Mouse (Mus musculus) left cerebral cortex, adult 18-20 months (tissue): ENCODE results near the gene Gm21897. TPM values are rescaled to one million over a fixed set of nuclear protein-coding genes. Genes with fewer than 3 reads are reported as not detected.
"Not testable (repeated sequence)": the region's sequence is repeated elsewhere in the genome, so short reads cannot be mapped to it uniquely, and the experiment has no call there.

ENCODE experiments used
- DNase-seq, 2 experiments: peaks; one replicate each; pipeline ENCODE4 v3.0.0; 2021 to 2022; ENCODE audit warnings: low spot score in 2 of 2, mixed read lengths in 1 of 2
- long read RNA-seq, 2 experiments: library from polyadenylated mRNA; stranded (forward); transcript quantifications; one replicate each; pipeline ENCODE4 v2.0.0; 2021
- total RNA-seq, 2 experiments: library from RNA; stranded (reverse); gene quantifications; 2 replicates each; pipeline ENCODE4 v1.2.3; 2021

The Gm21897 gene
- not detected for total RNA-seq
- long read RNA-seq, experiment 1, result 0 reads
- long read RNA-seq, experiment 2, result 0 reads

- DNase-seq, result not testable (repeated sequence)
Measured at GRCm38 (mm10) chr16:15317158-15317557, at the start of gene Gm21897. TSS of gene Gm21897 (plus strand) at chr16:15317458.

DNA sequence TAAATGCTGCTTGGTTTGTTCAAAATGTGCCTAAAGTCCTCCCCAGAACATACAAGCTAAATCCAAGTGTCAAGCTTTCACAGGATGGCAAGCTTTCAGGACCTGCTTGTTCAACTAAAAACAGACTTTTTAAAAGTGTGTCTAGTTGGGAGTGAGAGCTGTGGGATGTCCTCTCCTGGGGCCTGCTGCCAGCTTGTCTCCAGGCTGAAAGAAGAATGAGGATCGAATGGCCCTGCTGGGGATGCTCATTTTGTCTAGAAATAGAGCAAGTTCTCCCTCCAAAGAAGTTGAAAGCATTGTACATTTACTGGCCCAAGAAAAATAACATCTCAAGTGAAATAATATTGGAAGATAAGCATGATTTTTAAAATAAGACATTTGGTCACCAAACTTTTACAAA, 45.0 kb upstream of the Gm21897 start:
- DNase-seq, result no peak

- DNase-seq, result no peak
Measured at GRCm38 (mm10) chr16:15277461-15277860, 39.8 kb upstream of the Gm21897 start.

DNA sequence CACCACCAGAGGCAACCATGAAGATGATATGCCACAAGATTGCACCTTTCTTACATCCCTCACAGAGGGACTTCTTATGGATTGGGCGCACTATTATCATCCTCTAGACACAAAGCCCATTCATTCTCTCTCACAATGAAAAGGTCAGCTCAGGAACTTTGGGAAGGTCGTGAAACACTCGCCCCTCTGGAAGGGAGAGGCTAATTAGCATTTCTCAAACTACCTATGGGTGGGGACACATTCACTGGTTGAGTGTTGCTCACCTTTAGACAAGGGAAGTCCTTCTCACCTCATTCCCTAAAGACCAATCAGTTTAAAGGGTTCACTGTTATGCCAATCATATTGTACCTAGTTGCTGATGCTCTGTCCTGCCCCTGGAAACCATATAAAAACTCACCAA, 24.2 kb upstream of the Gm21897 start:
- DNase-seq, result no peak

DNA sequence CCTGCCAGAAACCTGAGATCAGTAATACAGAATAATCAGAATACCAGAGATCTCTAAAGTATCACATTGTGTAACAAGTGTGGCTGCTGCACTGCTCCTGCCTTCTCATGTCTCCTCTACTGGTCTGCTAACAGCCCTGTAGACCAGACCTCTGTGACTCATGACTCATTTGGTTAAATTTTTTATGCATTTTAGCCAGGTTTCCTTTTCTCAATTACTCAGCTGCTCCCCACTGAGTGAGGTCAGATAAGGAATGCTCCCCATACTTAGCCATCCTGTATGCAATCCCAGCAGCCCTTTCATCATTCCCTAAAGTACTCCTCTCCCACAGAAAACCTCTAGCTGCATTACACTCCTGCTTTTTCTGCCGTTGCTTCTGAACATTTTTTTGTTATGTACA, 23.0 kb upstream of the Gm21897 start:
- DNase-seq, result no peak

DNA sequence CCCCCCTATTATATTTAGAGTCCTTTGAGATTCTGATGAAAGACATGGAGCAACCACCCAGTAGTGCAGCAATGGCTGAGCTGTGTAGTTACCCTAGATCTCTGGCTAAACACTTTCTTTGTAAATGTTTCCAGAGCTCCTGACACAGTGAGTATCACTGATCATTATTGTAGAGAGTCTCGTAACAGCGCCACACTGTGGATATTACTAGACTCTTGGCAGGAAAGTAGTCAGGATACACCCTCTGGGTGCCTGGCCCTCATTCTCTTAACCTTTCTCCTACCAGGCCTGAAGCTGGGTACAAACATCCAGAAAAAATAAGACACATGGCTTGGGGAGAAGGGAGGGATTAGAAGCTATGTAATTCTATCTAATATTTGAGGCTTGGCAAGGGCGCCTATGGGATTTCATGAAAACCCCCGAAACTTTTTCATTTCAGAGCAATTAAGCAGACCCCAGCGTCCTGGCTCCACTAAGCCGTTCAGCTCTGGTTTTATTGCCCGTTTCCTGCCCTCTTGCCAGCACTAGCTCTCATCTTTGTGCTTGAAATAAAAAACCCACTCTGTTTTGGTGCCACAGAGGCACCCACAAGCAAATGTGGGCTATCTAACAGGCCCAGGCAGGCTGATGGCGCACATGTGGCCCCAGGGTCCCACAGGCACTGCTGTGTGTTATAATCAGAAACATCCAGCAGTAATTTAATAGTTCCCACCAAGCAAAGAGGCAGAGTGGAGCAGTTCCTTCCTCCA, 22.2 kb upstream of the Gm21897 start:
- DNase-seq, result no peak

DNA sequence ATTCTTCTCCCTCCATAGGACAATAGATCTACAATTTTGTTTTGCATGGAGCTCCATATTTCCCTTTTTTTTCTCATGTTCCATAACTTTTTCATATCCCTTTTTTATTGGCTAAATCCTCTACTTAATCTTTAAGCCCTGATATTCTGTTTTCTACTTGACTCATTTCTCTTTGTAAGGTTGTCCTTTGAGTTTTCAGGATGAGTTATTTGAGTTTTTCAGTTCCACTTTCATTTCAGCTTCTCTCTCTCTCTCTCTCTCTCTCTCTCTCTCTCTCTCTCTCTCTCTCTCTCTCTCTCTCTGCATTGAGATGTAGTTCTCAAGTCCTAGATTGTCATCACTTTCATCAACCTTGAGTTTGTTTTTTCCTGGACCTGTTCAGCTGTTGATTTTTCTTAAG, 17.3 kb downstream of the Gm21897 start:
- no peak for DNase-seq

DNA sequence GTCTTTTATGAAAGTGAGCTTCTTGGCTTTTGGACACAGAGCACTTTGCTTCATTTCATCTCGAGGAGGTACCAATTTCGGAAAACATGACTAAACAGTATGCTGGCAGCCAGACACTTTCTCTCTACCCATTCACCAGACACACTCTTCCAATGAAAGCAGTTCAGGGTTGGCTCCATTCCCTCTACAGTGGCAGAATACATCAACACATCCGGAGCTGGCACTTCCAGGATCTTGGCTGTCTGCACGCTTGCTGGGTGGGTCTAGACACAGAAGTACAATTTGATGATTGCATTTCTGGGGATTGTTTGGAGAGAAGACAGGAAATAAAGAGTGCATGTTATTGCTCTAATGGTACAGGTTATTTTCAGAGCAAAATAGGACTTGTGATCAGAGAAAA, 21.8 kb downstream of the Gm21897 start:
- DNase-seq, result no peak

DNA sequence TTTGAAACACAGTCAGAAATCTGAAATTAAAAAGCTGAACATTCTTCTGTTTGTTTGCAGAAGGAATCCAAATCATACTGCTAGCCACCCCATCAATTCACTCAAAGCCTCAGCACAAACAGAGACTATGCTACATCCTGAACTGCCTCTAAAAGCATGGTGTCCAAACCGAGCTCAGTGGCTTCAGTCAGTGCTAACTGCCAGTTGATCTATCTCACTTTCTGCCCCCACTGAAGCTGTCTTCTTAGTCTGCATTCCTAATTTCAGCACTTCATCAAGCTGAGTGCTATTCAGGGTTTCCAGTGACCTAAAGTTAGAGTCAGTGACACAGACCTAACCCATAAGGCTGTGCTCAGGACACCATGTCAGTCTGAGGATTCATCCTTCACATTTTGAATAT, 28.8 kb downstream of the Gm21897 start:
- no peak for DNase-seq

GRCm38 (mm10) chr16:15349381-15349780, 32.1 kb downstream of the Gm21897 start:
- no peak for DNase-seq

GRCm38 (mm10) chr16:15351301-15351700, 34.0 kb downstream of the Gm21897 start:
- no peak for DNase-seq

DNA sequence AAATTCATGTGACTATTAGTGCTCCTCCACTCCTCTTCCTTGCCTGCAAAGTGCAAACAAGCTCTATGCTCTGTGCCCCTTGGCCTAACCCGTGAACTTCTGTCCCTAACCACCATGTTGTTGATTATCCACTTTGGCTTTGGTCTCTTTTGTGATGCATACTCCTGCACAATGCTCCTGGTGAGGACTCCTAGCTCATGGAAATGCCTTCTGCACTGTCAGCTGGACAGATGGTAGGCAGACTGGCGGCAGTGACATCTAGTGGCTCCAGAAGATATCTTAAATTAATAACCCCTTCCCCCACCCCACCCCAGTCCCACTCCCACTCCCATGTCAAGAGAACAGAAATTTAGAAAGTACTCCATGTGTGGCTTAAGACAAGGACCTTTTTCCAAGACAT, 35.1 kb downstream of the Gm21897 start:
- DNase-seq, result no peak

DNA sequence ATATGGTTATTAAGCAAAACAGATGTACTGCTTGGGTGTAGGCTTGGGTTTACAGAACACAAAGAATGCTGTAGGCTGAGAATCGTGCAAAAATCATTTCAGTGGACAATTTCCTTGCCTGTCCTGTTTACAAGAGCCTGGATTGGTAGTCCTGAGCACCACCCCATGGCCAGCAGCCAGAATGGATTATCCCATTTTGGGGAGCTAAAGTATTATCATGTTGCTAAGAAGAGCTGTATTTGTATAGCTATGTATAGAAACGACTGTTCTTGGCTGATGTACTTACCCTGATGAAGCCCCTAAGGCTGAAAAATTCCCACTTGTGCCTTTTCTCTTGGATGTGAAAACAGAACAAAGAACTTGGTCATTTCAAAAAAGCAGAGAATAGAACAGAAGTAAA, 37.6 kb downstream of the Gm21897 start:
- DNase-seq, result no peak

- DNase-seq, result no peak
Measured at GRCm38 (mm10) chr16:15355339-15355738, 38.1 kb downstream of the Gm21897 start.

DNA sequence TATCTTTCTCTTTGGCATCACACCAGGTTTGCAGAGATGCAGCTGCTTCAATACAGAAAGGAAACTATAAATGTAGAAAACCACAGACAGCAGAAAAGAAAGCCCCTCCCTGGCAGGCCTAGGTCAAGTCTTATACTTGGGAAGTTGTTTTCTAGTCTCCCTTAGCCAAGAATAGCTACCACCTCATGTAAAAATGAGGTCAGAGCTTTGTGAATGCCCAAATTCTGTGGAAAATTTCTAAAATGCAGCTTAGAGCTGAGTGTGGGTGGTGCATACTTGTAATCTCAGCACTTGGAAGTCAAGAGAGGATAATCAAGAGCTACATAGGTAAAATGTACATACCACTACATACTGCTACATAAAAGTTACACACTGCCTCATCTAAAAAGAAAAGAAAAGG, 40.5 kb downstream of the Gm21897 start:
- peak in 1 of 2 experiments; percentile 3 for DNase-seq

GRCm38 (mm10) chr16:15359110-15359782, 42.0 kb downstream of the Gm21897 start:
- no peak for DNase-seq

- DNase-seq, result no peak
Measured at GRCm38 (mm10) chr16:15360825-15361224, 43.6 kb downstream of the Gm21897 start.
